Mouse (Mus musculus) cerebellum, adult 2 months (tissue): ENCODE results near the gene Ly75. TPM values are rescaled to one million over a fixed set of nuclear protein-coding genes. Genes with fewer than 3 reads are reported as not detected.

Source experiments
- DNase-seq, 2 experiments: peaks; one replicate each; pipeline ENCODE4 v3.0.0; 2021
- H3K27ac ChIP-seq: fragments of 200-500 bp; 2 replicates; pipeline ENCODE4 v1.5.1; 2012; ENCODE audit warnings: low read length, control low read depth, inconsistent platforms; ENCODE audit not compliant: insufficient read depth
- H3K27me3 ChIP-seq: fragments of 200-500 bp; 2 replicates; pipeline ENCODE4 v1.6.1; 2012; ENCODE audit warnings: inconsistent platforms, mild to moderate bottlenecking, low read length, moderate library complexity; ENCODE audit not compliant: control insufficient read depth, insufficient read depth
- H3K4me1 ChIP-seq: fragments of 200-500 bp; 2 replicates; pipeline ENCODE4 v1.6.1; 2011; ENCODE audit warnings: low read length; ENCODE audit not compliant: control insufficient read depth, insufficient read depth
- H3K4me3 ChIP-seq: fragments of 200-500 bp; replicated peaks from 2 replicates; pipeline ENCODE3; 2011; ENCODE audit warnings: mild to moderate bottlenecking, low read depth, low read length, control low read depth; ENCODE audit not compliant: insufficient read depth
- CTCF ChIP-seq: fragments of 200-500 bp; IDR thresholded peaks from 2 replicates; pipeline ENCODE4 v1.5.1; 2011; ENCODE audit warnings: low read depth, mild to moderate bottlenecking, control low read depth, low read length, moderate library complexity, borderline replicate concordance; ENCODE audit not compliant: insufficient read depth
- POLR2A ChIP-seq: fragments of 200-500 bp; IDR thresholded peaks from 2 replicates; pipeline ENCODE4 v1.6.1; 2011; ENCODE audit warnings: low read length, control low read depth, borderline replicate concordance; ENCODE audit not compliant: insufficient read depth
- WGBS: fragments of 180-500 bp; shearing (Covaris S2); methylation state at CpG from one replicate; pipeline ENCODE4 v1.1.7; 2018; 5-methylcytosine and 5-hydroxymethylcytosine counted together
- polyA plus RNA-seq: library from polyadenylated mRNA; depleted of rRNA; stranded (reverse); fragments of >200 nt; gene quantifications from 2 replicates; pipeline ENCODE4 v1.2.3, GENCODE M21; 2012

Ly75 gene
- polyA plus RNA-seq, 1 experiment: 0.92 TPM

DNA sequence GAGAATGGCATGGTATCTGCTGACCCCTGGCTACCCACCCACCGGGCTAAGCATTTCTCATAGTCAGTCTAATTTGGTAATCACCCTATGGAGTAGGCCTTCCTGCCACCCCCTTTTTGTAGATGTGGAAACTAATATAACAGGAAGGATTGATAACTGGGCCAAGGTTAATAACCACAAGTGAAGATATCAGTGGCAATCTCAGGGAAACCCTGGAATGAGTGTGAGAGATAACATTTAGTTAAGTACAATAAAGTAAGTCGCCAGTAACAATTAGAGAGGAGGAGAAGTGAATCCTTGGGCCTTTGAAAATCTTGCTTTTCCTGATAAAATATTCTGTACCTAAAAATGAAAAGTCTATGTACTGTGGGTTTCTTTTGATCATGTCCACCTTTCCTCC, 3.7 kb upstream of the Ly75 start:
- no peaks in the 10 kb centered on the region for H3K27me3 ChIP-seq
- no peak for TF ChIP-seq POLR2A
- no peak for TF ChIP-seq CTCF
- H3K4me1 ChIP-seq: no peaks in the 10 kb centered on the region
- H3K4me3 ChIP-seq: no peak overlapping the region
- DNase-seq: no peak
- H3K27ac ChIP-seq: no peak overlapping the region
- WGBS: 88% methylated on average over 2 of the region's 2 CpGs

DNA sequence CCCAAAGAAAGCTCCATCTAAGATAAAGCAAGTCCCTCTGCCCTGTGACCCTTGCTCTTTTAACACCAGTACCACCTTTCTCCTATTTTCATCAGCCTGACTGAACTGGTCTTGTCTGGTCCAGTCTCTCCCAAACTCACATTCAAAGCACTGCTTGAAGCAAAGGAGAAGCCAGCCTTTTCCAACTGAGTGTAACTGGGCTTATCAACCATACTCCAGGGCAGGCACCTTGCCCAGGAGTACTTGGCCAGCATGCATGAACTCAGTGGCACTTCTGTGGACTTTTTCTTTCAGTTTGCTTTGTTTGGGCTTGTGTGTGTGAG, 1.6 kb upstream of the Ly75 start:
- Histone ChIP-seq H3K27ac (no peak overlapping the region), H3K4me1 (no peaks in the 10 kb centered on the region), H3K4me3 (no peak overlapping the region), H3K27me3 (no peaks in the 10 kb centered on the region)
- TF ChIP-seq POLR2A: no peak
- no peak for TF ChIP-seq CTCF
- DNase-seq: no peak

DNA sequence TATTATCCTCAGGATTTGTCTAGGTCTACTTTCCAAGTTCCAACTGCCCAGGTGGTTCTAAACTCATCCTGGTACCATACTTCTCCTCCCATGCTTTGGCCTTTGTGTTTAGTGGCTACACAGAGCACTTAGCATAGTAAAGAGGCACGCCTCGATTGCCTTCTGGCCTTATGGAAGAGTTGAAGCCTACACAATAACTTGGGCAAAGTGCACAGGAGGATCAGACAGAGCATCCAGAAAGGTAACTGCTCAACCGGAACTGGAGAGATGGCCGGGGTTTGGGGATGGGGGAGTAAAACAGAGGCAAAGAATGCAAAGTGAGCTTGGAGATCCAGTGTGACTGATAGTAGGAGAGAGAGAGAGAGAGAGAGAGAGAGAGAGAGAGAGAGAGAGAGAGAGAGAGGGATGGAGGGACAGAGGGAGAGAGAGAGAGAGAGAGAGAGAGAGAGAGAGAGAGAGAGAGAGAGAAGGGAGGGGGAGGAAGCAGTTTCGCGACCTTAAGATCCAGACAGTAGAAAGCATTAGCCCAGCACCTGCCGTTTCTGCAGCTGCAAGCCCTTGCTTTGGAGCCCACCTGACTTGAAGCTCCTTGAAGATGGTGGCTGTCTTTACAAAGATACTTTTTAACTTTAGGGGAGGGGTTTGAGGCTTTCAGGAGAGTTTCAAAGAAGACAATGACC, 1.1 kb upstream of the Ly75 start:
- Histone ChIP-seq H3K27me3 (no peaks in the 10 kb centered on the region), H3K27ac (no peak overlapping the region), H3K4me3 (no peak overlapping the region), H3K4me1 (no peaks in the 10 kb centered on the region)
- WGBS: 47% methylated on average over 7 of the region's 7 CpGs
- DNase-seq: no peak
- TF ChIP-seq CTCF: no peak
- TF ChIP-seq POLR2A: no peak

DNA sequence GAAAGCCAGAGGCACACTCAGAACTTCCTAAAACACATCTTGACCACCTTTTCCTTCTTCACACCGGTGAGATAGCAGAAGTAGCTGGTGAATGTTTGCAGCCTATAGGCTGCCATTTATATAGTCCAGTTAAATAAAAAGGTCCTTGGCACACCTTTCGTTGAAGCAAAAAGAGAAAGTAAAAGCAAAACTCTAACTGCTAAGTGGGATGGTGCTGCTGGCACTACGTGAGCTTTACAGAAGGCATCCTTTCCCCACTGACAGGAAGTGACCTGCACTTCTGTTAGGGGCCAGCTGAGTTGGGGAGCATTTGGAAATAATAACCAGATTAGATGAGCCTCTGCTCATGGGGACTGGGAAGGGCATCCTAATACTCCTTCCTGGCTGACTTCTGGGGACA, 757 bp downstream of the Ly75 start:
- no peak overlapping the region for H3K4me3 ChIP-seq
- 93% methylated on average over 3 of the region's 3 CpGs for WGBS

DNA sequence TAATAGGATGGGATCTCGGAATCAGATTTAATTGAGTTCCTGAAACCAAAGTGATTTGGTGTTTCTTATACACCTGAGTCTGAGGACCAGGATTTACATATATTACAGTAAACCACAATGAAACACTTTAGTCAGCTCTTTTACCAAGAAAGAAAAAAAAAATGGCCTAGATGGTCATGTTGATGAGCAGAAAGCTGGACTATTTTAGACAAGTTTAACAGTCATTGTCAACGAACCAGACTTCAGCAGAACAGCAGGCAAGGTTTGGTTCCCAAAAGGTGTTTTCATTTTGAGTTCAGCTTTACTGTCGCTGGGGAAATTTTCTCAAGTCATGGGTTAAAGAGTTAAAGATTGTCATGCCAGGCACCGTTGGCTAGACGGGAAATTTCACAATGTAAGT, 5.8 kb downstream of the Ly75 start:
- no peak for TF ChIP-seq CTCF
- TF ChIP-seq POLR2A: no peak
- 83% methylated on average over 5 of the region's 5 CpGs for WGBS

More for the DNA sequence above, 757 bp downstream of the Ly75 start:
- Histone ChIP-seq H3K27ac (no peak overlapping the region), H3K4me1 (no peaks in the 10 kb centered on the region), H3K27me3 (no peaks in the 10 kb centered on the region)
- DNase-seq: no peak
- TF ChIP-seq POLR2A (no peak), CTCF (no peak)

DNA sequence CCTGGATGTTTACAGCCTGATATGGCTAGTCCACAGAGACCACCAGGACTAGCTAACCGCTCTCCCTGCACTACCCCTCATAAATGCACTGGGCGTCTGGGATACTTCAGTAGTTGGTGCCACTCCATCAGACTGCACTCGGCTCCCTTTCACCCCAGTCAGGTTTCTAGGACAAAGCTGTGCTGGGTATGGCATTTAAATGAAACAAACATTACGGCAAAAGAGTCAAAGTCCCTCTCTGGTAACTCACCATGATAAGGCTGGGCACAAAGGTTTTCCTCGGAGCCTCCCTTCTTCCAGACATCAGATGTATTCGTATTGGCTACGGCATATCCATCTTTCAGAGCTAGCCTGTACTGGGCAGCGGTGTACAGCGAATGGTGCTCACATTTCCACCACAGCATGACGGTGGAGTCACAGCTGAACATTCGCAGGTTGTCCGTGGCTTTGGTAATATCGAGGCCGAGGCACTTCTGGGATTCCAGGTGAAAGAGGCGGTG, 7.4 kb downstream of the Ly75 start:
- TF ChIP-seq CTCF (no peak), POLR2A (no peak)
- 92% methylated on average over 15 of the region's 15 CpGs for whole genome bisulfite sequencing
- DNase-seq: no peak
- Histone ChIP-seq H3K4me1 (no peaks in the 10 kb centered on the region), H3K27me3 (no peaks in the 10 kb centered on the region), H3K27ac (no peak overlapping the region), H3K4me3 (no peak overlapping the region)

More for the DNA sequence above, 5.8 kb downstream of the Ly75 start:
- Histone ChIP-seq H3K27me3 (no peaks in the 10 kb centered on the region), H3K4me1 (no peaks in the 10 kb centered on the region), H3K4me3 (no peak overlapping the region), H3K27ac (no peak overlapping the region)
- DNase-seq: no peak

DNA sequence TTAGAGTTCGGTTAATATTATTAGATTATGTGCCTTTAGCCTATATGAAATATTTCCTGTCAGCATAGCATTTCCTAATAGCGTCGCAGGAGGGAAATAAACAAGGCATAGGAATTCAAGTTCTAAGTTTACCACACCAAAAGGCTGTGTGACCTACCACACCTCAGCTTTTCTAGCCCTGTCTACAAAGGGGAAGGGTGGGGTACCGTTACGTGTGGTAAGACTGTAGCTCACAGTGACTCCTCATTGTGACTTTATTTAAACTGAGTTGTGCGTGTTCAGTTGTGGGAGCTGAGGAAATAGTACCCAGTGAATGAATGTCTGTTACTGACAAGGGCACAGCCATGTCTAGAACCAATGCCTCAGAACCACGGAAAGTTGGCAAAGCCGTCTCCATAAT, 8.0 kb downstream of the Ly75 start:
- Histone ChIP-seq H3K27ac (no peak overlapping the region), H3K4me1 (no peaks in the 10 kb centered on the region), H3K27me3 (no peaks in the 10 kb centered on the region), H3K4me3 (no peak overlapping the region)
- DNase-seq: no peak
- WGBS: 95% methylated on average over 8 of the region's 8 CpGs
- TF ChIP-seq CTCF (no peak), POLR2A (no peak)

DNA sequence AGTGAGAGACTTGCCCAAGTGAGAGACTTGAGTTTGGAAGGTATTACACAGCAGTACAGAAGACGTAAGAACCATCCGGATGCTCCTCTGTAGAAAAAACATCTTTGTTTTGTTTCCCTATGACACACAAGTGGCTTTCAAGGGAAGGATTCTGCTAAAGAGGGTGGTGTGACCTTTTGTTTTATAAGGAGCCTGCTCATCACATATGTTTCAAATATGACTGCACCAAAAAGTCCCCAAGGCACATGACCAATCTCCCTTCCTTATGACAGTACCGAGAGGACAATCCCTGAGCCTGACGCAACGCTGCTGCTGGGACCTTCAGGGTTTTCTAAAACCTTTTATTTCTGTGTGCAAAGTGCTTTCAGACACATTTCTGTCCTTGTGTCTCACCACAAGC, 12.9 kb downstream of the Ly75 start:
- H3K4me1 ChIP-seq: no peaks in the 10 kb centered on the region
- TF ChIP-seq POLR2A: no peak
- TF ChIP-seq CTCF: no peak
- H3K4me3 ChIP-seq: no peak overlapping the region
- H3K27me3 ChIP-seq: no peaks in the 10 kb centered on the region
- DNase-seq: no peak
- WGBS: 93% methylated on average over 5 of the region's 5 CpGs
- H3K27ac ChIP-seq: no peak overlapping the region
